Mouse (Mus musculus): ENCODE data around the gene Anpep.

Anpep gene

GRCm38 (mm10) chr7:79860811-79861210 lies at the start of gene Anpep:
Gene Anpep (minus strand): TSS chr7:79861059.
- in situ Hi-C loops (cut with MboI, MseI): no loop called here

- in situ Hi-C loops (cut with MboI, MseI): loop anchor here in 1 of 2 experiments (5.0 kb wide), 1 partner anchor 110 kb away; no protein-coding TSS in a partner anchor
These were observed 46.5 kb upstream of the Anpep start for GRCm38 (mm10) chr7:79907356-79907755.

DNA sequence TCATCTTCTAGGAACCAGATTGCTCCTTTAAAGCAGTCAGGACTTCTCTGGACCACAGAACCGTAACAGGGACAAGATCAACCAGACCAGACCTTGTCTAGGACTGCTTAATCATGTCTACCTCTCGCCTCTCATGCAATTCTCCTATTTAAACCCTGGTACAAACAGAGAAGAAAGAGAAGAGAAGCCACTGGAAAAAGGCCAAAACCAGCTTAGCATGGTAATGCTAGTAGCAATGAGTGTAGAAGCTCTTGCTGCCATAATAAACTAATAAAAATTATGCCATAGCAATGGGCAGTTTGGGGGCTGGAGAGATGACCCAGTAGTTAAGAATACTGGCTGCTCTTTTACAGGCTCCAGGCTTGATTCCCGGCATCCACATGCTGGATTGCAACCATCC lies 46.1 kb upstream of the Anpep start:
- in situ Hi-C loops (cut with MboI, MseI): loop anchor here in 1 of 2 experiments (5.0 kb wide), 1 partner anchor 110 kb away; no protein-coding TSS in a partner anchor

- in situ Hi-C loops (cut with MboI, MseI): loop anchor here in 1 of 2 experiments (5.0 kb wide), 1 partner anchor 108 kb away; no protein-coding TSS in a partner anchor
These were observed 44.3 kb upstream of the Anpep start for GRCm38 (mm10) chr7:79905193-79905592.

DNA sequence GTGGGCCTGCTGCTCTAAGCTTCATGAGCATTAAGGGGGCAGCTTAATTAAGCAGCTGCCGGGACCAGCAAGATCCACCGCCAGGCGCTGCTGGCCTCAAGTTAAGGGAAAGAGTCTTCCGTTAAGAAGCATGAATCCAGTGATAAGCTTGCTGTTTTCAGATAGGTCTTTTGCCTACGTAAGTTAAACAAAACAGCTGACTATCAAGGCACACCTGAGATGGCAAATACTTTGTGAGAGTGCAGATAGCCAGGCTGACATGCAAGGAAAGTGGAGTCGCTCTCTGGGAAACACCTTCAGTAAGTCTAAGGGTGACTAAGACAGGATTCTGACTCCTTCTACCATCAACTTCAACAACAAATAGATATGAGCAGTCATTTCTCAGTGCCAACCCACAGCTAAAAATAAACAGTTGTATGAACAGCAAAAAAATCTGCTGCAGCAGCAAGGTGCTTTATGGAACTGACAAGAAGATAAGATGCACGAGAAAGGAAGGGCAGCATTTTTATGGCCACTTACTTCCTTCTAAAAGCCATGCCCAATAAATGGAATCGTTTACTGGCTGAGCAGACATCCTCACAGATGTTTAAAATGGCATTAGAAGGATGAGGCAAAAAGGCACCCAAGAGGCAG lies 42.4 kb upstream of the Anpep start:
- in situ Hi-C loops (cut with MboI, MseI): no loop called here

- in situ Hi-C loops (cut with MboI, MseI): no loop called here
These were observed 39.9 kb upstream of the Anpep start for GRCm38 (mm10) chr7:79900753-79901152.

DNA sequence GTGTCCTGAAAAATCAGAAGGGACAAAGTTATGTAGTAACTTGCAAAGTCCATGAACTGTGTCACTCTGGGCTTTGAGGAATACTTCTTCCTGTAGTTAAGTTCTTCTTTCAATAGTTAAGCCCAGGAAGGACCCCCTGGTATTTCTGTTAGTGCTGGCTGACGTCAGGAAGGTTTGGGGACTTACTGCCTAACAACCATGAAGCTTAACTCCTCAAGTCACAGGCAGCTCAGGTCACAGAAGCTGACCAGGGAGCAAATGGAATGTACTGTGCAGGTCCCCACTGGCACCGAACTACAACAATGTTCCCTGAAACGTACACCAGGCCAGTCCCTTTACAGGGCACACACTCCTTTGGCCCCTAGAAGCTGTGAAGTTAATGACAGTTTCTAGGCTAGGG lies 34.4 kb upstream of the Anpep start:
- in situ Hi-C loops (cut with MboI, MseI): no loop called here

GRCm38 (mm10) chr7:79894790-79895189 lies 33.9 kb upstream of the Anpep start:
- in situ Hi-C loops (cut with MboI, MseI): no loop called here

- in situ Hi-C loops (cut with MboI, MseI): no loop called here
These were observed 31.9 kb upstream of the Anpep start for GRCm38 (mm10) chr7:79892576-79893428.

- in situ Hi-C loops (cut with MboI, MseI): no loop called here
These were observed 29.8 kb upstream of the Anpep start for GRCm38 (mm10) chr7:79890436-79891221.

- in situ Hi-C loops (cut with MboI, MseI): no loop called here
These were observed 27.7 kb upstream of the Anpep start for GRCm38 (mm10) chr7:79888603-79889002.

DNA sequence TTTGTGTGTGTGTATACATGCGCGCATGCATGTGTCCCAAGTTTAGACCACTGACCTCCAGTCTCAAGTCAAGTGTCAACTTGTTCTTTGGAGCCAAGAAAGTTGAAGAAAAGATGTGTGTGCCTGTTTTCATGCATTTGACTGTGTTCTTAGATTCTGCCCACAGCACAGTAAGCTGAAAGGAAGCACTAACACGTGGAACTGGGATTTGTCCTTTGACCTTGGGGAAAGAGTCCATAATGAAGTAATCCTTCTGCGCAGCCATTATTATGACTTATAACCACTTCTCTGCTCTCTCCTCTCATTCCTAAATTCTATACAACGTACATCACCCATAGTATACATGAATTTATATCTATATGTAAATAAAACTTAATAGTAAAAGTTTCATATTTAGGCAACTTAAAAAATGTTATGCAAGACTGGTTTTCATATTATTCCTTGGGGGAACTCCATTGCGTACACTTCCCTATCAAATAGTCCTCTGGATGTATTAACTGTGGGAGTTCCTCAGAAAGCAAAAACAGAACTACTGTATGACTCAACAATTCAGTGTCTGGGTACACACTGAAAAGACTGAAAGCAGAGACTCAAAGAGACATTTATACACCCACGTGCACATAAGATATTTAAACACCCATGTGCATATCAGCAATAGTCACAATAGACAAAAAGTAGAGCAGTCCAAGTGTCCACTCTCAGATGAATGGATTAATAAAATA lies 22.9 kb upstream of the Anpep start:
- in situ Hi-C loops (cut with MboI, MseI): no loop called here

DNA sequence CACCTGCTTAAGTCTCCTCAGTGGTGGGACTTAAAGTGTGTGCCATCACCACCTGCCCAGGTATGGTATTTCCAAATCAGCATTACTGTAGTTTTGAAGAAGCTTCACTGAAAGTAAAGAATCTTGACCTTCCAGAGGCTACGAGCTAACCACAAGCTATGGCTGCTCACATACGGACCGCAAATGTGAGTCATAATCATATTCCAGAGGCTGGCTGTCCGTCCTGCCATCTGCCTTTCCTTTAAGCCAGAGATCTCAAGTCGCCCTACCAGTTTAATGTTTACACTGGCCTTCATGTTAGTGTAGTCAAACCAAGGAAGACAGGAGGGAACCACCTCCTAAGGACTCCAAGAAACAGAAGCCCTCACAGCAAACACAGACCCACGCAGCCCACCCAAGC lies 21.0 kb upstream of the Anpep start:
- in situ Hi-C loops (cut with MboI, MseI): no loop called here

DNA sequence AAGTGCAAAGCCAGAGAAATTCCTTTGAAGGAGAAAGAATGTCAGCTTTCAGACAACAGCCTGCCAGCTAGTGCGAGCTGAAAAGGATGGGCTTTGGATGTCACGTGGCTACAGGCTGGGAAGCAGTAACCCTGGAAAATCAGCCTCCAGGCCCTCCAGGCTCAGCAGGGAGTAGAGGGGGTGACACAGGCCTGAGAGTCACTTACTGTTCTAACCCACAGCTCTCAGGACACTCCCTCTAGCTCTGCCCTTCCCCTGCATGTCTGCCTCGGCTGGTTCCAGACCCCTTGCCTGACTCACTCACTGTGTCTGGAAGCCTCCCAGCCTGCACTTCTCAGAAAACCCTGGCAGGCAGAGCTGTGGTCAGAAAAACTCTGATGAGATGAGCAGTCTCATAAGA lies 20.1 kb upstream of the Anpep start:
- in situ Hi-C loops (cut with MboI, MseI): no loop called here

- in situ Hi-C loops (cut with MboI, MseI): no loop called here
These were observed 19.2 kb upstream of the Anpep start for GRCm38 (mm10) chr7:79880033-79880432.

GRCm38 (mm10) chr7:79878455-79879025 lies 17.7 kb upstream of the Anpep start:
- in situ Hi-C loops (cut with MboI, MseI): no loop called here

GRCm38 (mm10) chr7:79873407-79873806 lies 12.5 kb upstream of the Anpep start:
- in situ Hi-C loops (cut with MboI, MseI): no loop called here

GRCm38 (mm10) chr7:79871797-79872345 lies 11.0 kb upstream of the Anpep start:
- in situ Hi-C loops (cut with MboI, MseI): no loop called here

DNA sequence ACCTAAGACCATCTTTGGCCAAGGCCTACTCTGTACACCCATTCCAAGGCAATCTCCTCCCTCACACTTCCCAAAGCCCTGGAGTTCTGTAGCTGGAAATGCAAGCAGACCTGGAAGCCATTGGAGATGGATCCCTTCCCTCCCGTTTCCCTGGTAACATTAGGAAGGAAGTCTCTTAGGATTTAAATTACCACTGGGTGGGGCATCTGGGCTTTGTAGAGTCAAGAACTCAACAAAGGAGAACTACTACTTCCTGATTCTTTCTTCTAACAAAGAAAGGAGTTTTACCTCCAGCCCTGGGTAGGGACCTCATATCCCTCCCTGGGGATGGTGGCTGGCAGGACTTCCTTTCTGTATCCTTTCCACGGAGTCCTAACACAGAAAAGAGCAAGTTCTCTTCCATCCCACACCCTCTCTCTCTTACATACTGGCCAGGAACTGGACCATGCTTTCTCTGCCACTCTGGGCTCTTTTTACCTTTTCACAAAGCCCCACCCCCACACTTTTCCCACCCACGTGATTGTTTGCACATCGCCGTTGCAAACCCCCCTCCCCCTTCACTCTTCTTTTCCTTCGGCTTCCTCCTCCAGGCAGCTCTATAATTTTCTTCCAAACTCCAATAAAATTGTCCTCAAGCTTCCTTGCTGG lies 8.3 kb upstream of the Anpep start:
- in situ Hi-C loops (cut with MboI, MseI): no loop called here

GRCm38 (mm10) chr7:79868475-79868874 lies 7.6 kb upstream of the Anpep start:
- in situ Hi-C loops (cut with MboI, MseI): no loop called here
